ENCODE assay signal across 34 mouse cellular contexts in genomic region chr9:103941901-103942260, GRCm38 (mm10).
"Had no signal": no experiment of that assay in that cellular context is flagged by ENCODE, and none has a peak within 500 bp of the region (broad histone marks: within the 10 kb centered on the region; RNA-seq: fewer than 3 reads in every experiment).

No protein-coding gene starts in this region.

- H3K4me2 ChIP-seq: heart, embryonic 12.5 days; heart, embryonic 13.5 days; heart, embryonic 15.5 days; hindbrain, embryonic 12.5 days; hindbrain, embryonic 13.5 days; hindbrain, embryonic 14.5 days; hindbrain, embryonic 15.5 days; intestine, embryonic 15.5 days; kidney, embryonic 15.5 days had no signal

- H3K4me3 ChIP-seq: heart, embryonic 12.5 days; heart, embryonic 13.5 days; heart, embryonic 15.5 days; hindbrain, embryonic 10.5 days; hindbrain, embryonic 12.5 days; hindbrain, embryonic 13.5 days; hindbrain, embryonic 15.5 days; intestine, embryonic 15.5 days; kidney, embryonic 15.5 days; layer of hippocampus, adult 2 months; left cerebral cortex, adult 2 months had no signal

- DNase-seq: heart, postnatal 10 days; heart, postnatal 14 days; heart, postnatal 36 days; heart, postnatal 4 days; kidney, adult 11 months; kidney, adult 18-20 months; kidney, adult 2 months; kidney, adult 8-10 months; kidney, adult 9 months; kidney, postnatal 10 days; kidney, postnatal 14 days; kidney, postnatal 25 days; kidney, postnatal 36 days; kidney, postnatal 4 days; layer of hippocampus, adult 9-11 months; layer of hippocampus, postnatal 36 days had no signal

- H3K36me3 ChIP-seq: heart, embryonic 12.5 days; heart, embryonic 13.5 days; heart, embryonic 15.5 days; hindbrain, embryonic 10.5 days; hindbrain, embryonic 12.5 days; hindbrain, embryonic 13.5 days; hindbrain, embryonic 15.5 days; intestine, embryonic 15.5 days; kidney, embryonic 15.5 days had no signal

- H3K27me3 ChIP-seq: heart, embryonic 12.5 days; heart, embryonic 13.5 days; heart, embryonic 15.5 days; hindbrain, embryonic 12.5 days; hindbrain, embryonic 13.5 days; hindbrain, embryonic 15.5 days; intestine, embryonic 15.5 days; kidney, embryonic 15.5 days had no signal

- ATAC-seq: hindbrain, embryonic 16.5 days; hindbrain, postnatal 0 days; inflammation-experienced regulatory T-cells, adult 6 months; intestine, embryonic 15.5 days; intestine, embryonic 16.5 days; intestine, postnatal 0 days had no signal

- H3K4me1 ChIP-seq: heart, embryonic 12.5 days; heart, embryonic 15.5 days; hindbrain, embryonic 10.5 days; hindbrain, embryonic 12.5 days; intestine, embryonic 15.5 days; kidney, embryonic 15.5 days had no signal

- H3K9ac ChIP-seq: heart, embryonic 12.5 days; heart, embryonic 13.5 days; heart, embryonic 15.5 days; hindbrain, embryonic 12.5 days; hindbrain, embryonic 13.5 days; hindbrain, embryonic 14.5 days; hindbrain, embryonic 15.5 days; intestine, embryonic 15.5 days; kidney, embryonic 15.5 days had no signal

- H3K9me3 ChIP-seq: heart, embryonic 12.5 days; heart, embryonic 15.5 days; hindbrain, embryonic 13.5 days; hindbrain, embryonic 15.5 days; intestine, embryonic 15.5 days; kidney, embryonic 15.5 days had no signal

- H3K27ac ChIP-seq: heart, embryonic 13.5 days; heart, embryonic 15.5 days; hindbrain, embryonic 10.5 days; hindbrain, embryonic 12.5 days; hindbrain, embryonic 13.5 days; hindbrain, embryonic 14.5 days; hindbrain, embryonic 15.5 days; hindbrain, postnatal 0 days; intestine, embryonic 15.5 days; kidney, embryonic 15.5 days; kidney, postnatal 0 days; layer of hippocampus, adult 2 months; left cerebral cortex, adult 2 months had no signal
